Mouse (Mus musculus) liver, embryonic 14.5 days (tissue): ENCODE data around the gene Atp8a2. TPM values are rescaled to one million over a fixed set of nuclear protein-coding genes. Genes with fewer than 3 reads are reported as not detected.

ENCODE experiments used
- ATAC-seq: fragments of 200-750 bp; cut with Nextera tagmentation; 2 replicates; pipeline ENCODE4 v1.8.0; 2017; ENCODE audit warnings: moderate number of reproducible peaks, mild to moderate bottlenecking, moderate library complexity; ENCODE audit not compliant: insufficient read depth
- DNase-seq, 3 experiments: peaks; one replicate each; pipeline ENCODE4 v3.0.0-alpha.2; 2012 to 2013; ENCODE audit warnings: low read depth in 3 of 3, low spot score in 3 of 3
- H3K27ac ChIP-seq: fragments of 300-500 bp; sonication (generic); 2 replicates; pipeline ENCODE4 v1.5.1; 2014; ENCODE audit warnings: moderate library complexity, mild to moderate bottlenecking, control low read depth, inconsistent platforms
- H3K27me3 ChIP-seq: fragments of 300-500 bp; sonication (generic); 2 replicates; pipeline ENCODE4 v1.6.1; 2014; ENCODE audit warnings: mild to moderate bottlenecking, low read length, moderate library complexity; ENCODE audit not compliant: control insufficient read depth, insufficient read depth
- H3K36me3 ChIP-seq: fragments of 300-500 bp; sonication (generic); replicated peaks from 2 replicates; pipeline ENCODE4 v1.6.1; 2014; ENCODE audit warnings: low read depth; ENCODE audit not compliant: control insufficient read depth, insufficient read depth
- H3K4me1 ChIP-seq, 2 experiments: fragments of 200-500 bp in 1 of 2; fragments of 300-500 bp in 1 of 2; sonication (generic) in 1 of 2; replicated peaks; 2 replicates each; pipeline ENCODE4 v1.6.1; 2012 to 2014; ENCODE audit warnings: antibody characterized with exemption in 1 of 2, inconsistent platforms in 1 of 2, low read length in 1 of 2; ENCODE audit not compliant: control insufficient read depth in 2 of 2, insufficient read depth in 2 of 2
- H3K4me2 ChIP-seq: fragments of 300-500 bp; sonication (generic); 2 replicates; pipeline ENCODE4 v1.6.1; 2014; ENCODE audit warnings: low read depth, mild to moderate bottlenecking, control low read depth, moderate library complexity
- H3K4me3 ChIP-seq, 2 experiments: fragments of 200-500 bp in 1 of 2; fragments of 300-500 bp in 1 of 2; sonication (generic) in 1 of 2; 2 replicates each; pipeline ENCODE4 v1.5.1; 2012 to 2014; ENCODE audit warnings: low read depth in 2 of 2, low read length in 2 of 2, mild to moderate bottlenecking in 2 of 2, control low read depth in 1 of 2, inconsistent platforms in 1 of 2, moderate library complexity in 1 of 2; ENCODE audit not compliant: insufficient read depth in 1 of 2
- H3K9ac ChIP-seq: fragments of 300-500 bp; sonication (generic); replicated peaks from 2 replicates; pipeline ENCODE4 v1.6.1; 2014; ENCODE audit warnings: mild to moderate bottlenecking, control low read depth, moderate library complexity
- H3K9me3 ChIP-seq: fragments of 300-500 bp; sonication (generic); 2 replicates; pipeline ENCODE4 v1.6.1; 2016; ENCODE audit warnings: low read length, mixed read lengths; ENCODE audit not compliant: control insufficient read depth
- CTCF ChIP-seq: IDR thresholded peaks from 2 replicates; pipeline ENCODE4 v1.5.1; 2016; ENCODE audit warnings: antibody characterized with exemption, low read depth, control low read depth
- EP300 ChIP-seq: IDR thresholded peaks from 2 replicates; pipeline ENCODE4 v1.6.1; 2016; ENCODE audit warnings: antibody characterized with exemption, low read depth
- WGBS: fragments of 180-500 bp; shearing (Covaris S2); extraction: QIAGEN DNeasy Blood & Tissue Kit; methylation state at CpG from one replicate; pipeline ENCODE4 v1.1.7; 2014; ENCODE audit not compliant: insufficient replicate concordance; 5-methylcytosine and 5-hydroxymethylcytosine counted together
- polyA plus RNA-seq, 2 experiments: library from polyadenylated mRNA; depleted of rRNA in 1 of 2; stranded (reverse) in 1 of 2; unstranded in 1 of 2; fragments of >200 nt; fragmentation: Nextera tagmentation in 1 of 2; extraction: Ambion mirVana in 1 of 2; gene quantifications; 2 replicates each; pipeline versions ENCODE4 v1.2.1 to v1.2.3; 2012 to 2014

Atp8a2 gene
- polyA plus RNA-seq, 2 experiments, result 0.51 to 1.8 TPM

GRCm38 (mm10) chr14:60215000-60215399 lies 18.0 kb upstream of the Atp8a2 start:
- no peak for ATAC-seq
- Histone ChIP-seq H3K9ac (no peak overlapping the region), H3K4me2 (no peak overlapping the region), H3K36me3 (peaks cover 6% of the 10 kb centered on the region), H3K9me3 (no peaks in the 10 kb centered on the region), H3K27ac (no peak overlapping the region), H3K4me1 (no peaks in the 10 kb centered on the region), H3K4me3 (no peak overlapping the region), H3K27me3 (no peaks in the 10 kb centered on the region)
- no peak for DNase-seq
- TF ChIP-seq EP300 (no peak), CTCF (no peak)
- WGBS, result 88% methylated on average over 3 of the region's 3 CpGs

- Histone ChIP-seq H3K4me3 (no peak overlapping the region), H3K9me3 (no peaks in the 10 kb centered on the region), H3K27ac (no peak overlapping the region), H3K9ac (no peak overlapping the region), H3K27me3 (no peaks in the 10 kb centered on the region), H3K36me3 (peaks cover 2% of the 10 kb centered on the region; the same call in 1 of the 2 replicates), H3K4me2 (no peak overlapping the region), H3K4me1 (no peaks in the 10 kb centered on the region)
- WGBS, result 67% methylated on average over 1 of the region's 1 CpGs
- no peak for ATAC-seq
- DNase-seq, result no peak
- TF ChIP-seq EP300 (no peak), CTCF (no peak)
Observed at GRCm38 (mm10) chr14:60214040-60214439, 17.1 kb upstream of the Atp8a2 start.

- TF ChIP-seq EP300 (no peak), CTCF (no peak)
- 71% methylated on average over 7 of the region's 7 CpGs for WGBS
- no peaks in the 10 kb centered on the region for H3K27me3 ChIP-seq
- H3K9me3 ChIP-seq, result no peaks in the 10 kb centered on the region
- DNase-seq (no peak), ATAC-seq (no peak)
- no peak overlapping the region for H3K27ac ChIP-seq
- no peak overlapping the region for H3K9ac ChIP-seq
- no peaks in the 10 kb centered on the region for H3K36me3 ChIP-seq
- H3K4me2 ChIP-seq, result no peak overlapping the region
- no peak overlapping the region for H3K4me3 ChIP-seq
- H3K4me1 ChIP-seq, result no peaks in the 10 kb centered on the region
Observed at GRCm38 (mm10) chr14:60209166-60209565, 12.2 kb upstream of the Atp8a2 start.

- no peak overlapping the region for H3K4me3 ChIP-seq
- H3K27me3 ChIP-seq, result no peaks in the 10 kb centered on the region
- H3K36me3 ChIP-seq, result no peaks in the 10 kb centered on the region
- no peaks in the 10 kb centered on the region for H3K9me3 ChIP-seq
- ATAC-seq, result no peak
- WGBS, result 72% methylated on average over 6 of the region's 6 CpGs
- no peak overlapping the region for H3K27ac ChIP-seq
- TF ChIP-seq CTCF, result no peak
- TF ChIP-seq EP300, result no peak
- H3K4me2 ChIP-seq, result no peak overlapping the region
- no peaks in the 10 kb centered on the region for H3K4me1 ChIP-seq
- no peak overlapping the region for H3K9ac ChIP-seq
- DNase-seq, result no peak
Observed at GRCm38 (mm10) chr14:60204993-60205392, 8.0 kb upstream of the Atp8a2 start.

- no peak for TF ChIP-seq CTCF
- no peak for TF ChIP-seq EP300
- Histone ChIP-seq H3K4me1 (no peaks in the 10 kb centered on the region), H3K36me3 (no peaks in the 10 kb centered on the region), H3K27ac (no peak overlapping the region), H3K9me3 (no peaks in the 10 kb centered on the region), H3K4me3 (no peak overlapping the region), H3K4me2 (no peak overlapping the region), H3K27me3 (no peaks in the 10 kb centered on the region), H3K9ac (no peak overlapping the region)
- 79% methylated on average over 5 of the region's 5 CpGs for WGBS
- no peak for DNase-seq
- no peak for ATAC-seq
Observed at GRCm38 (mm10) chr14:60195999-60196398, 980 bp downstream of the Atp8a2 start.
